Mouse (Mus musculus) lung, embryonic 16.5 days (tissue): Measurements from ENCODE around the gene 3830406C13Rik. TPM values are rescaled to one million over a fixed set of nuclear protein-coding genes. Genes with fewer than 3 reads are reported as not detected.

Experiments used
- ATAC-seq: fragments of 200-750 bp; cut with Nextera tagmentation; 2 replicates; pipeline ENCODE4 v1.8.0; 2017; ENCODE audit warnings: low read depth, mild to moderate bottlenecking, moderate library complexity
- H3K27ac ChIP-seq: fragments of 300-500 bp; sonication (generic); 2 replicates; pipeline ENCODE4 v1.5.1; 2014; ENCODE audit warnings: mild to moderate bottlenecking, control low read depth, low read length
- H3K27me3 ChIP-seq: fragments of 300-500 bp; sonication (generic); 2 replicates; pipeline ENCODE4 v1.6.1; 2014; ENCODE audit warnings: low read depth, low read length, mixed read lengths; ENCODE audit not compliant: control insufficient read depth, insufficient read depth
- H3K36me3 ChIP-seq: fragments of 300-500 bp; sonication (generic); 2 replicates; pipeline ENCODE4 v1.6.1; 2014; ENCODE audit warnings: low read length; ENCODE audit not compliant: control insufficient read depth, insufficient read depth
- H3K4me1 ChIP-seq: fragments of 300-500 bp; sonication (generic); replicated peaks from 2 replicates; pipeline ENCODE4 v1.6.1; 2014; ENCODE audit warnings: low read length, mixed read lengths; ENCODE audit not compliant: control insufficient read depth, insufficient read depth
- H3K4me2 ChIP-seq: fragments of 300-500 bp; sonication (generic); 2 replicates; pipeline ENCODE4 v1.6.1; 2014; ENCODE audit warnings: low read depth, low read length, control low read depth
- H3K4me3 ChIP-seq: fragments of 300-500 bp; sonication (generic); 2 replicates; pipeline ENCODE4 v1.5.1; 2014; ENCODE audit warnings: mild to moderate bottlenecking, low read length, control low read depth
- H3K9ac ChIP-seq: fragments of 300-500 bp; sonication (generic); 2 replicates; pipeline ENCODE4 v1.6.1; 2014; ENCODE audit warnings: low read length, control low read depth
- H3K9me3 ChIP-seq: fragments of 300-500 bp; sonication (generic); 2 replicates; pipeline ENCODE4 v1.6.1; 2016; ENCODE audit warnings: low read length; ENCODE audit not compliant: control insufficient read depth
- WGBS: fragments of 180-500 bp; shearing (Covaris S2); extraction: QIAGEN DNeasy Blood & Tissue Kit; methylation state at CpG from one replicate; pipeline ENCODE4 v1.1.7; 2014; 5-methylcytosine and 5-hydroxymethylcytosine counted together
- polyA plus RNA-seq: library from polyadenylated mRNA; unstranded; fragments of >200 nt; fragmentation: Nextera tagmentation; extraction: Ambion mirVana; gene quantifications from 2 replicates; pipeline ENCODE4 v1.2.1, GENCODE M21; 2015

Gene 3830406C13Rik
- polyA plus RNA-seq, 1 experiment from 2014 or later = 50.8 TPM

GRCm38 (mm10) chr14:12346011-12346864 is 62.3 kb downstream of the 3830406C13Rik start:
- Histone ChIP-seq H3K4me3 (peak overlapping the region; percentile 37), H3K9ac (no peak overlapping the region), H3K27ac (no peak overlapping the region), H3K27me3 (peaks cover 96% of the 10 kb centered on the region), H3K9me3 (no peaks in the 10 kb centered on the region), H3K36me3 (no peaks in the 10 kb centered on the region), H3K4me1 (no peaks in the 10 kb centered on the region; the same call in 1 of the 2 replicates), H3K4me2 (peak overlapping the region; percentile 46)
- ATAC-seq = no peak
- under 1% methylated on average over 50 of the region's 50 CpGs for WGBS

DNA sequence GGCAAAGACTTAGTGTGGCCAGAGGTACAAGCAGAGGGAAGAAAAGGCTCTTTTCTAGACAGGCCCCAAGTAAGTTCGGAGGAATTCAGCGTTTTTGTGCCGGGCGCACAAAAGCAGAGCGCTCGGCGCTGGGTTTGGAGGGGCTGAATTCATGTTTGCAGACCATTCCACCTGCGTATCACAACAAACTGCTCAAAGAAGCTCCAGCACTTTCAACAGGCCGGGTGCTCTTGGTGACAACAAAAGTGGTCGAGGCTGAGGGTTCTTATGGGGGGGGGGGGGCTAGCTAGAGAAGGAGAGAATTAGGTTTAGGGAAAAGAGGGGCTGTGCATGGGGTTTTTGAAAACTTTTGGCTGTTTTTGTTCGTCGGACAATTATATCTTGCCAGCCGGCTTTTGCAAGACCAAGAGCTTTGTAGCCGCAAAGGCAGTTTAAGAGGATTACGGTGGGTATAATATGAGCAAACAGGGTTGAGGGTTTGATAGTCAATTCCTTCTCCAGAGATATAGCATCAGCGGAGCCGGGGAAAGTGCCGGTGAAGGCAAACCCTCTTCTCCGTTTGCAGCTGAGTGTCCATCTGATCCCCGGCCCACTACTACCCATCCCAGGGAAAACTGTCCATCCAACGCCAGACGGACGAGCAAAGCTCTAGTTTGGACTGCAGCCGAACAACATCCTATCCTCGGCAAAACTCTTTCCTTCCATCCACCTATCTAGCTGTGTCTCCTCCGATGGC is 63.1 kb downstream of the 3830406C13Rik start:
- 2% methylated on average over 26 of the region's 26 CpGs for WGBS
- Histone ChIP-seq H3K36me3 (no peaks in the 10 kb centered on the region), H3K4me3 (peak overlapping the region; percentile 37), H3K9me3 (no peaks in the 10 kb centered on the region), H3K27ac (no peak overlapping the region), H3K4me1 (no peaks in the 10 kb centered on the region), H3K4me2 (peak overlapping the region; percentile 46), H3K27me3 (peaks cover 95% of the 10 kb centered on the region), H3K9ac (no peak overlapping the region)
- ATAC-seq = no peak

DNA sequence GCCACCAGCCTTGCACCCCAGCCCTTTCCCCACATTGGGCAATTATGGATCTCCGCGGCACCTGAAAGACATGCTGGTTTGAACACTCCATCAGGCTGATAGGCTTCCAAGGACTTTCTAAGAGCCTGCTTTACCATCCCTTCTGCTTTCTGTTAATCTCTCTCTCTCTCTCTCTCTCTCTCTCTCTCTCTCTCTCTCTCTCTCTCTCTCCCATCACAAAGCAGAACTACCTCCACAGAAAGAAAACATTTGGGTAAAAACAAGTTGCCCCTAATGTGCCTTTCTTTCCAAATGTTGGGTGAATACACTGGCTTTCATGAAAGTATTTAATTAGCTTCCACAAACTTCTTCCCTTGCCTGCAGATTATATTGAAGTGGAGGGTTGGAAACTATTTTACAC is 64.1 kb downstream of the 3830406C13Rik start, which contains the start of gene Fezf2:
Gene Fezf2, minus strand, starts transcription at position 101 of the 400 bp plus-strand sequence.
- H3K27ac ChIP-seq = no peak within 1 kb of the TSS
- H3K27me3 ChIP-seq = peaks cover 93% of the 10 kb centered on the region
- no peaks in the 10 kb centered on the region for H3K36me3 ChIP-seq
- H3K9me3 ChIP-seq = no peaks in the 10 kb centered on the region
- 0% methylated on average over 2 of the region's 2 CpGs for WGBS
- no peak within 1 kb of the TSS for H3K4me3 ChIP-seq
- no peaks in the 10 kb centered on the region for H3K4me1 ChIP-seq
- no peak for ATAC-seq
- H3K9ac ChIP-seq = no peak within 1 kb of the TSS
- no peak within 1 kb of the TSS for H3K4me2 ChIP-seq

DNA sequence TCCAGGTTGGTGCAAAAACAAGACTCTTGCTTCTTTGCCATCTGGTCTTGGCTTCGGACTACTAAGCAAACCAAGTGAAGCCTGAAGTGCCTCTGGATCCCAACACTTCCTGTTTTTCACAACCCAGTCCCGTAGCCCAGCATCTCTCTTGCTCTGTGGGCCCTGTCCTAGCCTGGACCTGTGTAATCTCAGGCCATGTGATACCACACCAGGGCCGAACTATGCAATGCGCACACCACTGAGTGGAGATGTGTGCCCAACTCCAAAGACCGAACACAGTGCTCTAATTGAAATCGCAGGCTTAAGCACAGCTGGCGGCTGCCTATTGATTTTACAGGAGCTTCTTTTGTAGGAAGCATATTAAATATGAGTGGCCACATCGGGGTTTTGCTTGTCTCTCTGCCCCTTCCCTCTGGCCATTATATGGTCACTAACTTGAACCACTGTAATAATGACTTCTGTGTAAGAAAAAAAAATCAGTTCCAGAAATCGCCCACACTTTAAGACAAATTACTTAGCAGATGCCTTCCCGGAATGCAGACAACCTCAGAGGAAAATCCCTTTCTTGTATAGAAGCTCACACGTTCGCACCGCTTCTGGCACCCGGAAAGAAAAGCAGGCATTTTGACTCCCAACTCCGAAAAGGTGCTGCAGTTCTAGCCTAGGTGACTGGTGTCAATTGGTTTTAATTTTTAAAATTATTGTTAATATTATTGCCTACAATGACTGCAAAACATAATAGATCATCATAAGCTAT is 65.5 kb downstream of the 3830406C13Rik start:
- 8% methylated on average over 15 of the region's 15 CpGs for WGBS
- H3K9ac ChIP-seq = no peak overlapping the region
- no peak overlapping the region for H3K4me3 ChIP-seq
- no peak overlapping the region for H3K4me2 ChIP-seq
- H3K36me3 ChIP-seq = no peaks in the 10 kb centered on the region
- no peak for ATAC-seq
- H3K9me3 ChIP-seq = no peaks in the 10 kb centered on the region
- H3K4me1 ChIP-seq = no peaks in the 10 kb centered on the region
- H3K27ac ChIP-seq = no peak overlapping the region
- peaks cover 89% of the 10 kb centered on the region for H3K27me3 ChIP-seq

GRCm38 (mm10) chr14:12350271-12350916 is 66.4 kb downstream of the 3830406C13Rik start:
- Histone ChIP-seq H3K27me3 (peaks cover 80% of the 10 kb centered on the region), H3K27ac (no peak overlapping the region), H3K9ac (no peak overlapping the region), H3K4me3 (no peak overlapping the region), H3K4me1 (no peaks in the 10 kb centered on the region), H3K4me2 (no peak overlapping the region), H3K36me3 (no peaks in the 10 kb centered on the region), H3K9me3 (no peaks in the 10 kb centered on the region)
- WGBS = 8% methylated on average over 16 of the region's 16 CpGs
- no peak for ATAC-seq

Other genes with a start within 250 kb of the 3830406C13Rik start
- gene Gm49355, start 197 bp upstream of the 3830406C13Rik start, polyA plus RNA-seq = 0.15 TPM in 1 of 2 replicates, not detected in the other
- gene Fezf2, start 64.0 kb downstream of the 3830406C13Rik start, polyA plus RNA-seq = 0.09 TPM in 1 of 2 replicates, not detected in the other